Mouse (Mus musculus): ENCODE data around the gene Tshz2. TPM values are rescaled to one million over a fixed set of nuclear protein-coding genes. Genes with fewer than 3 reads are reported as not detected.
A peak's percentile ranks its signal among the peaks of the same experiment; 100 is the strongest.

The Tshz2 gene
- total RNA-seq, 2 experiments from 2014 or later = 39.5 to 51.4 TPM

DNA sequence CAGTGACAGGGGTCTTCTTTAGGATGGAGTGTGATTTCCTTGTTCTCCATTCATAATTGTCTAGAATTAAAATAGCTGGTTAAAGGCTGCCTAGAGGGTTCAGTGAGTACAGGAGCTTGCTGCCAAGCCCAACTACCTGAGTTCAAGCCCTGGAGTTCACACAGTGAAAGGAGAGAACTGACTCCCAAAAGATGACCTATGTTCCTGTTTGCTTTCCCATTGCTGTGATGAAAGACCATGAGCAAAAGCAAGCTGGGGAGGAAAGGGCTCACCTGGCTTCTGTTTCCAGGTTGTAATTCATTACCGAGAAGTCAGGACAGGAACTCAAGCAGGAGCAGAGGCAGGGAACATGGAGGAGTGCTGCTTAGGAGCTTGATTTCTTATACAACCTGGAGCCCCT is 416.0 kb downstream of the Tshz2 start:
- no peak for DNase-seq

DNA sequence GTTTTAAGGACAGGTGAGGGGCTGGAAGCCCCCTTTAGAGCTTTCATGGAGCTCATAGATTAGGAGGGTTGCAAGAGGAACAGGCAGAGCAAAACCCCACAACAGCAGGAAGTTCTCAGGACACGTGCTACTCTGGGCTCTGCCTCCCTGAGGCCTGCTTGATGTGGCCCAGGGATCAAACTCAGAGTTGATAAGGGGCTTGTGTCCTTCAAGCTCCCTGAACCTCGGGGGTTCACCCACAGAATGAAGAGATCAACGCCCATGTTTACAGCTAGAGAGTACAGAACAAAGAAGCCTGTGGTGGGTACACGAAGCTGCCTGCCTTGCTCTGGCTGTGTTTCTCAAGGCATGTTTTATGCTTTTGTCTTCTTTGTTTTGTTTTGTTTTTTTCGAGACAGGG is 417.8 kb downstream of the Tshz2 start:
- no peak for DNase-seq

DNA sequence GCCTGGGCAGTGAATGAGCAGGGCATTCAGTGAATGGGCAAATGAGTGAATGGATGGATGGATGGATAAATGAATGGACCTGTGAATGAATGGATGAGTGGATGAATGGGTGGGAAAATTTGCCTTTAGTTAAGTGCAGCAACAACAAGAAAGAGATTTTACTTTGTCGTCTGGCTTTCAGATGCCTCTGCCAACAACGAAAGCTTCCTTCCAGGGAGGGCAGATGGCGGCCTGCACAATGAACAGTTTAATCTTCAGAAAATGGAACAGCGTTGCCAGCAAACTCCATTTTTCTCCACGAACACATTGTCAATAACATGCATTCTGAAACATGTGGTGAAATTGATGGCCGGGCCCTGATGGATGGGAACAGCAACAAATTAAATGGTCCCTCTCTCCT is 418.6 kb downstream of the Tshz2 start:
- DNase-seq = no peak

DNA sequence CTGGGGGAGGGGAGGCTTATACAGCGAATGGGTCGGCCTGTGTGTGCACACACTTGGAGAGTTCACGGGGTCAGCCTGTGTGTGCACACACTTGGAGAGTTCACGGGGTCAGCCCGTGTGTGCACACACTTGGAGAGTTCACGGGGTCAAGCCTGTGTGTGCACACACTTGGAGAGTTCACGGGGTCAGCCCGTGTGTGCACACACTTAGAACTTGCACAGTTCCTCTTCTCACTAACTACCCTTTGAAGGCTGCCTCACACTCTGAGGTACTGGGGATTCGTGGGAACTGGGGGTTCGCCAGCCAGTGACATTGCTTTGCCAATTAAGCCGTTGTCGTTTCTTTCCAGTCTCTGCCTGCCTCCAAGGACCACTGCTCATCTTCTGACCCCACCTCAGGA is 422.1 kb downstream of the Tshz2 start:
- no peak for DNase-seq

DNA sequence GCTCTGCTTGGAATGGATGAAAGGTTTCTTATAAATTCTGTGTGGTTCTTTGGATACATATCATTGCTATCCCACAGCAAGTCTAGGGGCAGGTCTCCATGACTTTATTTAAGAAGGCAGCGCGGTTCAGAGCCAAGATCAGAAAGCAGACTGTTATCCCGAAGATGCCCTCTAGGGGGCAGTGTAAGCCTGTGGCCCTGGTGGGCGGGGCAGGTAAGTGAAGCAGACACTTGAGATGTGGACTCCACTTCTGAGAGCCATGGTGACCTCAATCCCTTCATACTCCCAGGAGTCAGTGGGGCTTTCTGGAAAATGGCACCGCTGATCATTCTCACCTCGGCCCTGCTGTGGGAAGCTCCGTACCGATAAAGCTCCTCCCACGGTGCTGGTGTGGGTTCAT is 422.6 kb downstream of the Tshz2 start:
- DNase-seq = peak; percentile 25 to 53

DNA sequence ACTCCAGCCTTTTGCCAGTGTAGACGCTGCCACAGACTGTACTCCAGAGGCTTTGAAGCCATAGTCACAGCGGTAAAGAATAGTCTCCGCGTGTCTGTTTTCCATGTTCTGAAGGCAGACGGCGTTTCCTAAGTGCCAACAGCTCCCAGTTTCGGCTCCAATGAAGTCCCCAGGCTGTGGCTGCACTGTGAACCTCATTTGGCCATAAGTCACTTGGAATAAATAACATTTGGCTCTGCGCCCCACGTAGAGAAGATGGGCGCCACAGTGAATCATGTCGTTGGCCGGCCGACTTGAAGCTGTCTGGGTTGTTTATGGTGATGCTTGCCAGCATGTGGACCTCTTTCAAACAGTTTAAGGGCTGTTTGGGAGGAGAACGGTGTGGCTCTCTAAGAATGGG is 426.0 kb downstream of the Tshz2 start:
- no peak for DNase-seq

DNA sequence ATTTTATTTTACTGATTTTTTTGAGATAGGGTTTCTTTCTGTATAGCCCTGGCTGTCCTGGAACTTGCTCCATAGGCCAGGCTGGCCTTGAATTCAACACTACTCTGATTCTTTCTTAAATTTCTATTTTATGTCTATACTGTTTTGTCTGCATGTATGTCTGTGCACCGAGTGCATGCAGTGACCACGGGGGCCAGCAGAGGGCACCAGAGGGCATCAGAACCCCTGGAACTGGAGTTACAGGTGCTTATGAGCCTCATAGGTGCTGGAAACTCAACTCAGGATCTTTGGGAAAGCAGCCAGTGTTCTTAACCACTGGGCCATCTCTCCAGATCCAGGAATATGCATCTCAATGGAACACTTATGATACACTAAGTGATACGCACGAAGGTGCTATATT is 427.3 kb downstream of the Tshz2 start:
- DNase-seq = peak; percentile 21 to 24

DNA sequence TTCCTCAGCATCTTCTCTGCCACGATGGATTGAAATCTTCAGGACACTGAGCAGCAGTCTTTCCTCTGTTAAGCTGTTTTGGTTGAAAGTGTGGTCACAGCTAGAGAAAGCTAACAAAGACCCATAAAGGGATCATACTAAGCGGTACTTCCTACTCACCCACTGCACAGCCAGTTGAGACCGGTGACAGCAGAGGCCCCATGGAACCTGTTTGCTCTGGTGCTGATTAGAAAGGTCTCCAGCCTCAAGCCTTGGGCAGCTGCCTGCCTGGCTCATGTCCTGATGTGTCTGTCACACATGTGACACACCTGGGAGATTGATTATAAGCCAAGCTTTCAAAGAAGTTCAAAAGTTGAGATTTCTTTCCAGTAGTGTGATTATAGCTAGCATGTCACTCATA is 429.6 kb downstream of the Tshz2 start:
- DNase-seq = no peak

DNA sequence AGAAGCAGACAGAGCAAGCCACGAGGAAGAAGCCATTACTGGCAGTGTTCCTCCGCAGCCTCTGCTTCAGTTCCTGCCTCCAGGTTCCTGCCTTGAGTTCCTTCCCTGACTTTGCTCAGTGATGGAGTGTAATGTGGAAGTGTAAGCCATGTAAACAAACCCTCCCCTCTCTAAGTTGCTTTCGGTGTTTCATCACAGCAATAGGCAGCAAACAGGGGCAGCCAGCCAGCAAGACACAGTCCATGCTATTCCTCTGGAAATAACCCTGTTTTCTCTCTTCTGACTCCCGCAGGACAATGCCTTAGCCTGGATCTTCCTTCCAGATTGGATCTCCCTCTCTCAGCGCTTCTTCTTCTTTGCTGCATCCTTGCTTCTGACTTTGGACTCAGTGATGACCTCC is 437.2 kb downstream of the Tshz2 start:
- peak in 1 of 2 experiments; percentile 15 for DNase-seq

DNA sequence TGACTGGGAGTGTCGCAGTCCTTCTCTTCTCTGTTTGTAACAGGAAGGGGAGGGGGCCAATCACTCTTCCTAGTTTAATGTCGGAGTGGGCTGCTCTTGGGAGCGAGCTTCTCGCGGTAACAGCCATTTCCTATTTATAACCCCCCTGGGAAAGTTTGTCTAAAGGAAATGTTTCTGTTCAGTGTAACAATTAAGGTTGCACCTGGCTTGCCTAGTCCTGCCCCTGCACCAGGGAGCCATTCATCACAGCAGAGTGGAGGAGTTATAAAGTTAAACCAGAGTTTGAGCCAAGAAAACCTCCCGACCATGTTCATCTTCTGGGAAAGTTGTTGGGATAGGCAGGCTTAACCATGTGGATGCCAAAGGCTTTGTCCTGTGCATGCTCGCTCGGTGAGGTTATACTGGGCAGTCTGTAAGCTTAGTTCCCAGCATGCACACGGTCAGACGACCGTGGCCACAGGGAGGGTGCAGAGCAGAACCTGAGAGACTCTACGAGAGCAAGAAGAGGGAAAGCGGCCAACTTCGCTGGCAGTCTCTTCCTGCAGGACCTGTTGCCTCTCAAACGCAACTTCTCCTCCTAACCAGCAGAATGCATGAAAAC is 437.9 kb downstream of the Tshz2 start:
- peak; percentile 8 to 33 for DNase-seq

DNA sequence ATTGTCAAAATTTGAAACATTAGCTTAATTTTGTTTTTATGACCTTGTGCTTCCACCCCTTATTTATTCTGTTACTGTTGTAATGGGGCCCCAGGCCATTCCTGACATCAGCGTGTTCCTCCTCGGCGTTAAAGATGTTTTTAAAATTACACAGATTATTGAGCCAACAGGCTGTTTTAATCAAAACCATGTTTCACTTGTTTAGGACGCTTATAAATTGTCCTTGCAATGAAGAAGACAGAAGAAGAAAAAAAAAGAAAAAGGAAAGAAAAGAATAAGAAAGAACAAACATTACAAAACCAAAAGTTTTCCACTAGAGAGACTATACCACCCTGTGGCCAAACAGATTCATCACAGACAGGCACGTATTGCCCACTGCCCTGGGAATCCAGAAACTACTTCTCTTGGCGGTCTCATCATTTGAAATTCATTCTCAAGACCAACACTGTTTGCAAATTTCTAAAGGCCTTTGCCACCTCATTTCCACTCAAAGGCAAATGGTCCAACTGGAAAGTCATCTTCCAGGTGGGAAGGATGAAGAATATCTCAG is 444.2 kb downstream of the Tshz2 start:
- DNase-seq = no peak

DNA sequence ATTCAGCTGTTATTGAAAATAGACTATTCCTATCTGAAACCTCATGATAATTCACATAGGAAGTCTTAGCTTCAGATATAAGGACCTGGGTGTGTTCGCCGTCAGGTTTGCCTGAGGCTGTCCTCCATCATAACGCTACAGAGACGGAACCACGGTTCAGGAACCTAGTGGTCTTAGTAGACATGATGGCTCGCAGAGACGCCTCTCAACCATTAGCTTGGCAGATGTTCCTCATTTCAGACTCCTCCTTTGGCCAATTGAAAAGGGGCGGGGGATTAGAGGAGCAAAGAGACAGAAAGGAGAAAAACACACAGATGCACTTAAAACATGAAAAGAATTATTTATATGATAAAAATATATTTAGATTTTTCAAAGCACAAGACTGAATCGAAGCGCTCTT is 445.2 kb downstream of the Tshz2 start:
- DNase-seq = no peak

DNA sequence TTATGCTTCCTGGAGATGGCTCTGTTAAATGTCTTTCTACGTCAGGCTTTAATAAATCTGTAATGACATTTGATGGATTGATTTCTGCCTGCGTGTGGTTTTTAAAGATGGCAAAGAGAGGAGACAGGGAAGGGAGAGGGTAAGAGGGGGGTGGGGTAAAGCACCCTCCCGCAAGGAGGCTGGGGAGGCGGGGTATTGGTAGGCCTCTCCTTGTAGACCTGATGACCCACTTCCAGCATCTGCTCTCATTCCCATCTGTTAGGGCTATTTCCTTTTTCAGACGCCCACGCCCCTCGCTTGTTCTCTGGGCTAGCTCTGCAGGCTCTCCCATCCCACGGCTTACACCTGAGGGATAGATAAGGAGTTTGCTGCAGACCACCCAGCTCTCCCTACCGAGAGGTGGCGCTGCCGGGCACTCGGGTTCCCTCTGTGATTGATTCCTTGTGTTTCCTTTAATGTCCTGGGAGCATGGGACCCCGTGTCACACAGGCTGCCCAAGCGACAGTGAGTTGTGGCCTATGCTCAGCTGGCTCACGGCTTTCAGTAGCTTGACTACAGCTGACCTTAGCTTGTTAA is 445.7 kb downstream of the Tshz2 start:
- DNase-seq = peak in 1 of 2 experiments; percentile 19

DNA sequence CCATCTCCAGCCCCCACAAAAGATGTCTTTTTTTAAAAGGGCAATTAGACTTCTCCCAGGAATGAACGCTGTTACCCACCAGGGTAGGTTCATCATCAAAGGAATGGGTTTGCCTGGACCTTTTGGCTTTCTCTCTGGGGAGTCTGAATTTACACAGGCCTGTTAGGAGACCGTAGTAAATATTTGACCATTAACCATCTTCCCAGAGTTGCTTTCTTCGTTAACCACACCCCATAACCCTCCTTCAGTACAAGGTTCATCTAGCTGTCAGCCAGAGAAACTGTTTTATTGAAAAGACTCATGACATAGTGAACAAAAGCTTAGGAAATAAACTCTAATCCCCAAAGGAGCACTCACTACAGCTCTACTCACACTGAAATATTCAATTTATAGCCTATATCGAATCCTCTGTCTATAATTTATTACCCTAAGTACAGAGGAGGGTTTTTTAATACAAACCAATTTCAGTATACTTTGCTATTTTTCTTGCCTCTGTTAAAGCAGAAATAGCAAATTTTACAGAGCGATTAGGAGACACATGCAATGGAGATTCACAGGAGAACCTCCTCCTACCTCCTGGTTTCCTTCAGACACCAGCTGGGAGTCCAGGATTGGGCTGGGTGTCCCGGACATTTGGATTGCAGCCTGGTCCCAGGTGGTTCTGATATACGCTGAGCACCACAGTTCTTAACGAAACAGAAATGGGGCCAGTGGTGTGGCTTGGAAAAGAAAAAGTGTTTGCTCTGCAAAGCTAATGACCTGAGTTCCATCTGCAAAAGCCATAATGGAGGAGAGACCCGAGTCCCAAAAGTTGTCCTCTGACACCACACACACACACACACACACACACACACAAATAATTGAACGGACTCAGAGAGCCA is 459.0 kb downstream of the Tshz2 start:
- no peak for DNase-seq

DNA sequence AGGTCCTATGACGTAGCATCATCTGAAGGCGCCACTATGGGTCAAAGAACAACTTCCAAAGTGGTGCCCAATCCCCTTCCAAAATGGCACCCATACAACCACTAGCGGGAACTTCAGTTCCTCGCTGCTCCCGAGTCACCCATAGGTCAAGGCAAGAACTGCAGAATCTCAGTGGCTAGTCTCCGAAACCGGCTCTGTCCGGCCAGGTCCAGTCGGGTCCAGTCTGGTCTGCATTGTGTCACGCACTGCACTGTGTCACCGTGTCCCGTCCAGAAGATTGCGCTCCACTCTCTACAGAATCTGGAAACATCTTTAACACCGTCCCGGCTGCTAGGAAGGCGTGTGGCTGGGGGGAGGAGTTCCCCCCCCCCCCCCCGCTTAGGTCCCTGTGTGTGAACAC is 461.4 kb downstream of the Tshz2 start:
- DNase-seq = no peak

DNA sequence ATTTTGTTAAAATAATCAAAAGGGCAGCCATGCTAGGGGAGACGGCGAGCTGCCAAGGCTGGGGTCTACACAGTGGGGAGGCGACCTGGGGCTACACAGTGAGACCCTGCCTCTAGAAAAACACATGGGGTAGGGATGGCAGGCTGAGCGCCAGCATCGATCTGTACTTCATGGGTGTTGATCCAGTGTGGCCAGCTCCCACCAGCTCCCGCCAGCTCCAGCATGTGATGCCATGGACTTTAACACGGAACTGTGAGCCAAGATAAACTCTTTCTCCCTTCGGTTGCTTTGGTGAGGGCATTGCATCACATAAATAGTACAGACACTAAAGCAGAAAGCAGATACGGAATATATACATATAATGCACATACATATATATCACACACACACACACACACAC is 462.1 kb downstream of the Tshz2 start:
- no peak for DNase-seq

DNA sequence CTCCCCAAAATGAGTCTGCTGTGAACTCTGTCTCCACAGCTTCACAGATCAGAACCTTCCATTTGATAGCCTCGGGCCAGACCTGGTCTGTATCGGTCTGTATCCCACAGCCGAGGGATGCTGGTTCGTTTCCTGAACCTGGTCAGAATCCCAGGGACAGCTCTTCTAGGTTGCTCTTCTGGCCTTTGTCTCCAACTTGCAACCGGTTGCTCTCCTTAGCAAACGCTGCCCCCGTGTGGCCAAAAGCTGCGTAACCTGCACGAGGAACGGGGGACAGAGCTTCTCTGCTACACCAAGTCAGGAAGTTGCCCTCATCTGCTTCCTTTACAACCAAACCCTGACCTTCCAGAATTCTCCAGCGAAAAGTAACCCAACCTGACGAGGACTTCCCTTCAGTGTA is 468.3 kb downstream of the Tshz2 start:
- peak; percentile 95 for DNase-seq

DNA sequence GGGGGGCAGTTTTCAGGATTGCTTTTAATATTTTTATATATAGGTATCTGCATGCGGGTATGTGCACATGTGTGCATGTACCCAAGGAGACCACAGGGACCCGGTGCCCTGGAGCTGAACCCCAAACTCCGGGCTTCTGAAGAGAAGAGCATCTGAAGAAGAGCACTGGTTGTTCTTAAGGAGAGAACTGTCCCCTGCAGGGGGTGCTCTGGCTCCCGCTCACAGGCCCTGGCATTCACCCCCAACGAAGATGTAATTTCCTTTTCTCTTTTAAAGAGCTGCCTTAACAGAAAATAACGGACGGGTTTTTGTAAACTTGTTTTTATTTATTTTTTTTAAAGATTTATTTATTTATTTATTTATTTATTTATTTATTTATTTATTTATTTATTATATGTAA is 469.1 kb downstream of the Tshz2 start:
- DNase-seq = no peak

DNA sequence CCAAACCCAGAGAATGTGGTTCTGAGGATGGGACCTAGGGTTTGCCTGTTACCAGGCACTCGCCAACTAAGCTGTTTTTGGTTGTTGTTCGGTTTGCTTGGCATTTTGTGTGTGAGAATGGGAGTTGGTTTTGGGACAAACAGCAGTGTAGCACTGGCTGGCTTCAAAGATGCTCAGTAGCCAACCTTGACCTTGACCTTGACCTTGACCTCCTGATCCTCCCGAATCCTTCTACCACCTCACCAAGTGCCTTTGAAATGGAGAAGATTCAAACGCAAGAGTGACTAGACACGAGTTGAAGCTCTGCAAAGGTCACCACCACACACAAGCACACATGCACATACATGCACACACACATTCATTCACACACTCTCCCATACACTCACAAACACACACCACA is 470.5 kb downstream of the Tshz2 start:
- no peak for DNase-seq

DNA sequence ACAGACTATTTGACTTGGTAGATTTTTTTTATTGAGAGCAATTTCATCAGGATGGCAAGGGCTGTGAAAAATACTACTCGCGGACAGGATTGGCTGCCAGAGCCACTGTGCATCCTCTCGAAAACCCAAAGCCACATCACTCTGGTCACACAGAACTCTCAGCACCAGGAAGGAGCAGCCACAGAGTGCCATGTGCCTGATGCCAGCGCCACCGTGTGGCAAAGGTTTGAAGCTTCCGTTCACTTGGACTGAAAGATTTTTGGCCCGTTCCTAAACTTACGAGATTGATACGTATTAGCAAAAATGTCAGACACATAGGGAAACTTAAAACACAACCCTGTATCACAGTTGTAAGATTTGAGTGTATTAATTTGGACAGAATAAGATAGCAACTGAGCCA is 471.0 kb downstream of the Tshz2 start:
- peak; percentile 60 to 79 for DNase-seq

DNA sequence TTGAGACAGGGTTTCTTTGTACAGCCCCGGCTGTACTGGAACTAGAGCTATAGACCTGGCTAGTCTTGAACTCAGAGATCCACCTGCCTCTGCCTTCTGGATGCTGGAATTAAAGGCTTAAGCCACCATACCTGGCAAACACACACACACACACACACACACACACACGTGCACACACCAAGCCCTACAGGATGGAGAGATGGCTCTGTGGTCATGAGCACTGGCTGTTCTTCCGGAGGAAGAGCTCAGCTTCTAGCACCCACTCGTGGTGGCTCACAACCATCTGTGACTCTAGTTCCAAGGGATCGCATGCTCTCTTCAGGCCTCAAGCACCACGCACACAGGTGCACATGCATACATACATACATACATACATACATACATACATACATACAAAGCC is 471.6 kb downstream of the Tshz2 start:
- no peak for DNase-seq

DNA sequence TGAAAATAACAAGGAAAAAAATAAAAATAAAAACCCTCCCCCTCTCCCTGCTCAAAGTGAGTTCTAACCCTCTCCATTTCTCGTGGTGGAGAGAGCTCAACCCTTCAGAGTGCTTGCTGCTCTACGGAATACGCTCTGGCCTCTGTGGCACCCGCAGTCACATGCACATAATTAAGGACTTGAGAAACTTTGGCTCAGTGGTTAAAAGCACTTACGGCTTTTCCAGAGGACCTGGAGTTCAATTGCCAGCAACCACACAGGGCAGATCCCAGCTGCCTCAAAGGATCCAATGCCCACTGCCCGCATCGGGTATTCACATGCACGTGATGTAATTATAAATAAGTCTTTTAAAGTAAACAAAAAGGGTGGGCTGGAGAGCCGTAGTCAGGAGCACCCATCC is 473.2 kb downstream of the Tshz2 start:
- DNase-seq = no peak

DNA sequence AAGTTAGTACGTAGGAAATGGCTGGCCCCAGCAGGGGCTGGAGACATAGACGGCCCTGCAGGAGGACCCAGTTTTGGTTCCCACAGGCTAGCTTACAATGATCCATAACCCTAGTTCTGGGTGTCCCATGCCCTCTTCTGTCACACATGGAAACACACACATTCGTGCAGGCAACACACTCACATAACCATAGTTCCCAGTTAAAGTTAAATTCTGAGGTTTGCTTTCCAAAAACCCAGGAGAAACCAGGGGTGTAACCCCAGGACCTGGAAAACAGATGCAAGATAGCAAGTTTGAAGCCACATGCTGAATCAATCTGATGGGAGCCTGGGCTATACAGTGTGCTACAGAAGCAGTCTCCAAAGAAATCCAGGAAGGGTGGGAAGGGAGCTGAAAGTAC is 475.0 kb downstream of the Tshz2 start:
- no peak for DNase-seq
